Mouse (Mus musculus) kidney, adult 2 months (tissue): ENCODE results near the gene Rin3. TPM values are rescaled to one million over a fixed set of nuclear protein-coding genes. Genes with fewer than 3 reads are reported as not detected.

Experiments
- DNase-seq: peaks from one replicate; pipeline ENCODE4 v3.0.0; 2021
- H3K27ac ChIP-seq: fragments of 200-500 bp; 2 replicates; pipeline ENCODE4 v1.5.1; 2012; ENCODE audit warnings: low read depth, low read length, control low read depth, inconsistent platforms; ENCODE audit not compliant: insufficient read depth
- H3K27me3 ChIP-seq: fragments of 200-500 bp; replicated peaks from 2 replicates; pipeline ENCODE4 v1.6.1; 2012; ENCODE audit warnings: mild to moderate bottlenecking, moderate library complexity, low read length, inconsistent platforms; ENCODE audit not compliant: control insufficient read depth, insufficient read depth
- H3K36me3 ChIP-seq: fragments of 200-500 bp; 2 replicates; pipeline ENCODE4 v1.6.1; 2012; ENCODE audit warnings: mild to moderate bottlenecking, moderate library complexity, low read length, inconsistent platforms; ENCODE audit not compliant: control insufficient read depth, insufficient read depth
- H3K4me1 ChIP-seq: fragments of 200-500 bp; 2 replicates; pipeline ENCODE4 v1.6.1; 2011; ENCODE audit warnings: low read length; ENCODE audit not compliant: control insufficient read depth, insufficient read depth
- H3K4me3 ChIP-seq: fragments of 200-500 bp; 2 replicates; pipeline ENCODE4 v1.5.1; 2011; ENCODE audit warnings: mild to moderate bottlenecking, low read depth, low read length, control low read depth; ENCODE audit not compliant: insufficient read depth
- CTCF ChIP-seq: fragments of 200-500 bp; conservative IDR thresholded peaks from 2 replicates; pipeline ENCODE4 v1.5.1; 2011; ENCODE audit warnings: low read depth, mild to moderate bottlenecking, control low read depth, low read length, moderate library complexity, mixed read lengths; ENCODE audit not compliant: insufficient read depth, insufficient read length
- POLR2A ChIP-seq: fragments of 200-500 bp; IDR thresholded peaks from one replicate; pipeline ENCODE4 v1.6.1; 2011; ENCODE audit warnings: low read depth, low read length, control low read depth
- WGBS: fragments of 180-500 bp; shearing (Covaris S2); methylation state at CpG from one replicate; pipeline ENCODE4 v1.1.7; 2018; 5-methylcytosine and 5-hydroxymethylcytosine counted together
- polyA plus RNA-seq: library from polyadenylated mRNA; depleted of rRNA; stranded (reverse); fragments of >200 nt; gene quantifications from 2 replicates; pipeline ENCODE4 v1.2.3, GENCODE M21; 2012

The Rin3 gene
- polyA plus RNA-seq, 1 experiment = 15.4 TPM

DNA sequence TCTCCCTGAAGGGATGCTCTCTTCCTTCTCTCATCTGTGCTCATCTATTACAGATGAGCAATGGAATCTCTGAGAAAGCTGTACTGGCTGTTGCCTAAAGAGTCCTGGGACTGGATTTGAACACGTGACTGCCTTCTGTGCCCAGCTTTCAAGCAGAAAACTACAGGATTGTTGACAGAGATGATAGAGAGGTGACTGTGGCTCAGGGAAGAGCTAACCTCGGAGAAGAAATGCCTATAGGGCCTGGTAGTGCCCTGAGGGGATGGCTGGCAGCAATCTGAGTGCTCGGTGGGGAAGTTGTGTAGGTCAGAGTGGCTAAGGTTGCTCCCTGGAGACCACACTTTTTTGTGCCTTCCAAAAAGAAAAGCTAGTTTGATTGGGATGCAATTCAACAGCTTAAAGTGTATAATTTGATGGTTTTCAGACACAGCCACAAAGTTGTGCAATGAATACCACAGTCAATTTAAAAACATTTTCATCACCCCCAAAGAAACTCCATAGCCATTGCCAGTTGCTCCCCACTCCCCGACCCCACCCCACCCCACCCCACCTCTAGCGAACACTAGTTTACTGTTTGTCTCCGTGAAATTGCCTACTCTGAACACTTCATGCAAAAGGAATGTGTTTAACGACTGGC lies 1.9 kb upstream of the Rin3 start:
- H3K27ac ChIP-seq = no peak overlapping the region
- H3K36me3 ChIP-seq = no peaks in the 10 kb centered on the region
- no peaks in the 10 kb centered on the region for H3K27me3 ChIP-seq
- 76% methylated on average over 7 of the region's 7 CpGs for WGBS
- H3K4me3 ChIP-seq = no peak overlapping the region
- no peak for DNase-seq
- peaks cover 26% of the 10 kb centered on the region for H3K4me1 ChIP-seq
- no peak for TF ChIP-seq CTCF
- no peak for TF ChIP-seq POLR2A

- 80% methylated on average over 2 of the region's 2 CpGs for WGBS
- H3K36me3 ChIP-seq = no peaks in the 10 kb centered on the region
- no peak for TF ChIP-seq POLR2A
- no peak for TF ChIP-seq CTCF
- no peaks in the 10 kb centered on the region for H3K27me3 ChIP-seq
- H3K4me3 ChIP-seq = no peak overlapping the region
- DNase-seq = peak; percentile 31
- peaks cover 31% of the 10 kb centered on the region for H3K4me1 ChIP-seq
- no peak overlapping the region for H3K27ac ChIP-seq
These were observed 722 bp upstream of the Rin3 start for GRCm38 (mm10) chr12:102282126-102282525.

GRCm38 (mm10) chr12:102283483-102284266 lies 827 bp downstream of the Rin3 start:
- Histone ChIP-seq H3K36me3 (no peaks in the 10 kb centered on the region), H3K27me3 (no peaks in the 10 kb centered on the region), H3K27ac (peak overlapping the region; percentile 94), H3K4me1 (peaks cover 36% of the 10 kb centered on the region), H3K4me3 (peak overlapping the region; percentile 81)
- peak; percentile 92 for DNase-seq
- WGBS = 10% methylated on average over 24 of the region's 24 CpGs
- TF ChIP-seq CTCF = no peak
- no peak for TF ChIP-seq POLR2A

GRCm38 (mm10) chr12:102284267-102284610 lies 1.4 kb downstream of the Rin3 start:
- H3K27ac ChIP-seq = peak overlapping the region; percentile 51
- H3K27me3 ChIP-seq = no peaks in the 10 kb centered on the region
- DNase-seq = no peak
- TF ChIP-seq CTCF = no peak
- H3K36me3 ChIP-seq = no peaks in the 10 kb centered on the region
- H3K4me1 ChIP-seq = peaks cover 36% of the 10 kb centered on the region
- H3K4me3 ChIP-seq = peak overlapping the region; percentile 81; the same call in 1 of the 2 replicates
- 34% methylated on average over 9 of the region's 9 CpGs for WGBS

GRCm38 (mm10) chr12:102284618-102285159 lies 1.8 kb downstream of the Rin3 start:
- DNase-seq = no peak
- TF ChIP-seq CTCF (no peak), POLR2A (no peak)
- Histone ChIP-seq H3K27me3 (no peaks in the 10 kb centered on the region), H3K4me3 (peak overlapping the region; percentile 9; the same call in 1 of the 2 replicates), H3K4me1 (peaks cover 36% of the 10 kb centered on the region), H3K36me3 (no peaks in the 10 kb centered on the region), H3K27ac (no peak overlapping the region)
- 50% methylated on average over 3 of the region's 3 CpGs for WGBS

GRCm38 (mm10) chr12:102285318-102285717 lies 2.5 kb downstream of the Rin3 start:
- Histone ChIP-seq H3K36me3 (no peaks in the 10 kb centered on the region), H3K4me3 (no peak overlapping the region), H3K27me3 (no peaks in the 10 kb centered on the region), H3K27ac (peak overlapping the region; percentile 10; the same call in 1 of the 2 replicates), H3K4me1 (peaks cover 36% of the 10 kb centered on the region)
- TF ChIP-seq CTCF = no peak
- DNase-seq = peak; percentile 28
- 60% methylated on average over 6 of the region's 6 CpGs for WGBS

DNA sequence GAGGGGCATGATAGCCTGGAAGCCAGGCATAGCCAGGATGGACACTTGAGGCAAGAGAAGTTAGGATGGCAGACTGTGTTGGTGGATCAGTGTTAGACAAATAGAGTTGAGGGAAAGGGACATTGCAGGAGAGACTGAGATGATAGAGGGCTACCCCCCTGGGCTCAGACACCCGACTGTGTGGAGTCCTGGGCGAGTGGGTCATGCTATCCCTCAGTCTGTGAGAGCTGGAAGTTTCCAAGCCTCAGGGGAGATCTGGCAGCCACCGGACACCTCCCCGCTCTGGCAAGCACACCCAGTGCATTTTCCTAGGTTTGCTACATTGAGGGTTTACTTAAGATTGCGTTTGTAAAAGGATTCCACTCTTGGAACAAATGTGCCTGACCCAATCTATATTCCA lies 2.9 kb downstream of the Rin3 start:
- Histone ChIP-seq H3K4me1 (peaks cover 37% of the 10 kb centered on the region), H3K27me3 (no peaks in the 10 kb centered on the region), H3K27ac (peak overlapping the region; percentile 10; the same call in 1 of the 2 replicates), H3K4me3 (no peak overlapping the region), H3K36me3 (no peaks in the 10 kb centered on the region)
- 27% methylated on average over 5 of the region's 5 CpGs for WGBS
- no peak for TF ChIP-seq CTCF
- peak; percentile 41 for DNase-seq
